Mouse (Mus musculus) erythroblast, adult 5-6 weeks (primary cell): ENCODE measurements around the gene Itk. TPM values are rescaled to one million over a fixed set of nuclear protein-coding genes. Genes with fewer than 3 reads are reported as not detected.

ENCODE experiments used
- ATAC-seq: replicated peaks from 2 replicates; pipeline ENCODE4 v1.8.0; 2016; ENCODE audit warnings: moderate number of reproducible peaks, mild to moderate bottlenecking, moderate TSS enrichment, inconsistent platforms; ENCODE audit not compliant: poor library complexity, low FRiP score, severe bottlenecking
- total RNA-seq, 2 experiments: library from RNA; stranded (forward) in 1 of 2; stranded (reverse) in 1 of 2; fragments of 150-400 nt in 1 of 2; fragments of 200-764, 138-1000 nt in 1 of 2; gene quantifications; 2 replicates each; pipeline versions ENCODE4 v1.2.3 to v1.2.4; 2015 to 2017; ENCODE audit warnings: low replicate concordance in 2 of 2

Gene Itk
- total RNA-seq, 2 experiments from 2014 or later: 1.5 TPM; not detected in 1

DNA sequence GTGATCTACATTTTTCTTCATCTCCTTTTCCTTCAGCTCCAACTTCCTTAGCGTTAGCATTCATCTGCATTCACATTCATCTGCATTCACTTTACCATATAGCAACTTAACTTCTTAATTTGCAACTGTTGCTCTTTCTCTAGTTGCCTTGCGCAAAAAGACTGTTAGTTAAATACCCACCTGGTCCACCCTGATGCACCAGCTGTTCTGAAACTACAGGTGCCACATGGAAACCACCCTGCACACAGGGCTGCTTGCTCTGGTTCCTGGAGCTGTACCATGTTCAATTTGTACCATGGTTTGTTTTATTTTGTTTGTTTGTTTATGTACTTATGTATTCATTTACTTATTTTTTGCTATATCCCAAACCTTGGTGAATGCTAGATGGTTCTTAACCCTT is 6.4 kb upstream of the Itk start:
- ATAC-seq: no peak

DNA sequence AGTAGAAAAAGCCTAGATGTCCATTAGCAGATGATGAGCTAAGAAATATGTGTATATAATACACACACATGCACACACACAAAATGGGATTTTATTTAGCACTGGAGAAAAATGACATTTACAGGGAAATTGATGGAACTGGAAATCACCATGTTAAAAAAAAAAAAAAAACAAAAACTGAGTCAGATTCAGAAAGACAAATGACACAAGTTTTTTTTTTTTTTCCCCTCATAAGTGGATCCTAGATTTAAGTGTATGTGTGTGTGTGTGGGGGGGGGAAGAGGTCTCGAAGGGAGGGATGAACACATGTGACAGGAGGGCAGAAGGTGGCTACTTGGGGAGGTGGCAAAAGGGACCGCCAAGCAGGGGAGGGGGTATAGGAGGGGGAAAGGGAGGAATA is 5.8 kb upstream of the Itk start:
- no peak for ATAC-seq

DNA sequence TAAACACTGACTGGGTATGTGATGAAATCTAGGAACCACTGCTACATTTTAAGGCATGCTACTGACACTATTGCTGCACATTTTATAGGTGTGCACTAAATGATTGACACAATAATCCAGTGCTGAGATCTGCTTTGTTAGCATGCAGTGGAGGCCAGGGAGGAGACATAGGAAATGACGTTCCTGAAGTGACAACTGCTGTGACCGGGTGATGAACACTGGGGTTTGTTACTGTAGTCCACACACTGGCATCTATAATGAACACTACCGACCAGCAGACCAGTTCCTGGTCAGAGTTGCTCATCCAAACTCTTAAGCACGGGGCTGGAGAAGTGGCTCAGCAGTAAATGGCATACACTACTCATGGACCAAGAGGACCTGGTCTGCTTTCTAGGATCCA is 4.1 kb upstream of the Itk start:
- ATAC-seq: no peak

DNA sequence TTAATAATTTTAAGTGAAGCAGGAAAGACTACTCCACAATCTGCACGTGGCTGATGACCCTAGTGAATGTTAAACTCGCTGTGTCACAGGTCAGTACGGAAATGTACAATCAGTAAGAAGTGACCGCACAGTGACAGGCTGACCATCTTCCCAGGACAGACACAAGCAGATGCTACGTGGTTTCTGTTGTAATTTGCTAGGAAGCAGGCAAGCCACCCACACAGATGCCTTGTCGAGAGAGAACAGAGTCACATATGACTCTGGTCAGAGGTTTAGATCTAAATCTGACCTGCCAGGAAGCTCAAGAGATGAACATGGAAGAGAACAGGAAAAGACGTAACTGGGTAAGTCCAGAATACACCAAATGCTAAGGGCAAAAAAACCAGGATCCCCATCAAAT is 3.6 kb upstream of the Itk start:
- ATAC-seq: no peak

DNA sequence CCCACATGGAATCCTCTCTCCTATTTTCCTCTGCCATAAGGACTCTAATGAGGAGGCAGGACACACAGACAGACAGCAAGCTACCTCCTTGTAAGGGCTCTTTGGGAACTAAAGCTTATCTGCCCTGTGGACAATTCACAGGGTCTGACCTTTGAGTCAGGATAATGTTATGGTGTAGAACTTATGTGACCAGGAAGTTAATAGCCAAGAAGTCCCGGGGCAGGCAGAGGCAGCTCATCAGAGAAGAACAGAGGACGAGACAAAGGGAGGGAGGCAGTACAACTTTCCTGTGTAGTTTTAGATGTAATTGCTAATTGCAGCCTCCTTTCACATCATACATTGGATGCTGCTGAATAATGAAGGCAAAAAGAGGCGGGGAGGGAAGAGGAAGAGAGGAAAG is 1.3 kb upstream of the Itk start:
- no peak for ATAC-seq

DNA sequence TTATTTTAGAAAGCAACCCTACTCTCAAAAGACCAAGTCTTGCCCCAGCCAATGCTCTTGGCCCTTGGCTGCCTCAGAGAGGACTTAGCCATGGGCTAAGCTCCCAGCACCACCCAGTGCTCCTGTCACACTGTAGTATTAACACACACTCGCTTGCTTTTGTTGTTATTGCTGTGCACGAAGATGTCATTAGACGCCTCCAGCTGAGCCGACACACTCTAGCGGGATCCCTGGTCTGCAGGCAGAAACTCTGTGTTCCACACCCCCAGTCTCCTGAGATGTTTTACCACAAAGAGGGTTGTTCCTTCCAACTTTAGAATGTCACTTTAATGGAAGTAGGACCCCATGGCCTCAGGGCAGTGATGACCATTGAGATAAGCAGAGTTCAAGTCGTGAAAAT is 877 bp downstream of the Itk start:
- no peak for ATAC-seq

DNA sequence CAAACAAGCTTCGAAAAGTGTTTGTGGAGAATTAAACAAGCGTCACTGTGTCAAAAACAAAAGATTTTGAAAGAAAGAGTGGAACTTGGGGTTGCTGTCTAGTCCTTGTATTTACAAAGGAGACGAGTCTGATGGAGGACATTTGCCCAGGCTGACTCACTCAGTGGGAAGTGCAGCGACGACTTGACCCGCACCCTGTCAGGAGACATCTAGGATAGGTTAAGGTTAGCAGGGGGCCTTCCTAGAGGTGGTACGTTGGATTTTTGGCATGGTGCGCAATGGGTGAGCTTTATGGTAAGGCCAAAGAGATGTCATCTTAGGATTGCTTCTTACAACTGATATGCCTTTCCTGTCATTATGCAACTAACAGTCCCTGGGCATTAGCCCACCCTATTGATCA is 2.3 kb downstream of the Itk start:
- ATAC-seq: no peak

DNA sequence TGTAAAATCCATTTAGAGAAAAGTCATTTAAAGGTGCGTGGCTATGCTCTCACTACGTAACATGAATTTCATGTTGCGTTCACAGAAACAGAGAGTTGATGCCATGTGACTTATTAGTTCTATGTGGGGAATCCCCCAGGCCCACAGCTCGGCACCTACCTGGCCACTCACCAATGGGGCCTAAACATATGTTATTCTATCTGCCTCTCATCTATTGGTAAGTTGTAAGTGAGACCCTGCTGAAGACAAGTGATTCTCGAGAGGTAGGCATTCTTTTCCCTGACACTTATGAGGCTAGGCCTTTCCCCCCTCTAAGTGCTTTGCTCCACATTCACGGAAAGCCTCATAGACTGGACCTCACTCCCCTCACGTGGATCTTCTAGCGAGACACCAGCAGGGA is 2.8 kb downstream of the Itk start:
- ATAC-seq: no peak

DNA sequence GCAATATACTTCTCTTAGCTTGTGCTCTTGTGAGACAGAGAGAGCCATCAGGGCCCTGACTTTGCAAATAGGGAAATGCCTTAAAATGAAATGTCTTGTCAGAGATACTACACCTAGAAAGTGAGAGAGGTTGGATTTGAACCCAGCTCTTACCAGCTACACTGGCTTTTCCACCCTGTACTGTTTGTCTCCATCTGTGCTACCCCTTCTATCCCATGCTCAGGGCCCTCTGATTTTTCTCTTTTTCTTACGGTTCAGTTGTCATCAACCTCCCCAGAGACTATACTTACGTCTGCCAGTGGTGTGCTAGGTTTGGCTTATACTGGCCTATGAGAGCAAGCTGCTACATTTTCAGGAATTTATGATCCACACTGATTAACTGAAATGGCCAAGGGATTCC is 4.4 kb downstream of the Itk start:
- ATAC-seq: no peak

DNA sequence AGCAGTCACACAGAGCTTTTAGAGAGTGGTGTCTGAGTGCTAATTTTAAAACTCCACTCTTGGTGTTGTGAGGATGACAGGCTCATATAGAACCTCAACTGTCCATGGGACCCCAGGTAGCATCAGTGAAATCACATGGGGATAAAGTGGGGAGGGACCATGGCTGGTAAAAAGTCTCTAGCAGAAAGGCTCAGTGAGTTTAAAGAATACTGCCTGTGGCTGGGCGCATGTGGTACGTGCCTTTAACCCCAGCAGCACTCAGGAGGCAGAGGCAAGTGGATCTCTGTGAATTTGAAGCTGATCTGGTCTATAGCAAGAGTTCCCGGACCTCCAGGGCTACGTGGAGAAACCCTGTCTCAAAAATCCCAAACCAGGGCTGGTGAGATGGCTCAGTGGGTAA is 6.8 kb downstream of the Itk start:
- no peak for ATAC-seq

DNA sequence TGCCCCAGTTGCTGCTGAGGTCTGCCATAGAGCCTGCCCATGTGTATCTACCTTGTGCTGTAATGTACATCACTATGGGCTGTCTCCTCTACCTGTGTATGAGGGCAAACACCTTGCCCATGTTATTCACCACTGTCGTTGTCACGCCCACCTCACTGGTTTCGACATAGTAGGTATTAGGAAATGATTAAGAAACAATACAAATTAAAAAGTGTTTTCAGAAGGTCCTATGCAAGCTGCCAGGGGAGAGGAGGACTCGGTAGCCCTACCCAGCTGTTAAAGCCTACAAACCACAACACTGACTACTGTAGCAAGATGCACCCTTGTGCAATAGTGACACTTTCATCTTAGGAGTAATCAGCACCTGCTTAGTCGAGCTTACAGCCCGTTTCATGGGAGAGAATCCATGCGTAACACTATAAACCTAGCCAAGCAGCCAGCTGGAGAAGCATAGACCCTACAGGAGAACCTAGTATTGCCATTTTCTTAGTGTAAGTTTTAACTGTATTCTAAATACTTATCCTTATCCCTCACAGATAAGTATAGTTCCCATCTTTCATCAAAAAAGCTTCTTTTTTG is 9.1 kb downstream of the Itk start:
- no peak for ATAC-seq

DNA sequence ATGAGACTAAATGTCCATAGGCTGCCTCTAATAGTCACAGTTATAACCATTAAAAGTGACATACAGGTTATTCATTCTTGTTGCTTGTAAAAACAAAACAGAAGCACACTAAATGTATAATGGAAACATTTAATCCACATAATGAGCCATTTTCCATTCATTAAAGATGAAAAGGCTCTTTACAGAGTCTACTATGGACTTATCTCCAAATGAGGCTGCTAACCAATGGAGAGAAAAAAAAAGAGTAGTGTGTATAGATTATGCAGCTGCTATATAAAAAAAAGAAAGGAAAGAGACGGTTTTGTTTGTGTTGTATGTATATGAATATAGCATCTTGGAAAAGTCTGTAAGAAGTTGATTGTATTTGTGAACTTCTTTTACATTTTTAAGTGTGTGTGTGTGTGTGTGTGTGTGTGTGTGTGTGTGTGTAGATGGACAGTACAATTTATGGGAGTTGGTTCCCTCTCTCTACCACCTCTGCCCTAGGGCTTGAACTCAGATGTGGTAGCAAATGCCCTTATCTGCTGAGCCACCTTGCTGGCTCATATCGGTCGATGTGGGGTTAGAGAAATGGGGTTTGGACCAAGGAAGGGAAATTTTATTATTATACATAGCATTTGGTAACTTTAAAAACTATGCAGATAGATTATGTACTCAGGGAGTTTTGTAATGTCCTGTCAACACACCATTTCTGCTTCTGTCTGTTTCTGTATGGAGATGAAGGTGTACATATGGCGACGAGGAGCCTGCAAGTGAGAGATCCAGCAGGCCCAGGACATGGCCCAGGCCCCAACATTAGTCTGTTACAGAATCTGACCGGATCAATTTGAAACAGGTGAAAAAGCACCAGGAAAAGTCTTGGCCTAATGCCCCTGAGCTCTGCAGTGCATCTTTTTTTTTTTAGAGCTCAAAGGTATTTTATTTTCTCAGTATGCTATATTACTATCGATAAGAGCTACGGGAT is 11.2 kb downstream of the Itk start:
- ATAC-seq: peak; percentile 97

DNA sequence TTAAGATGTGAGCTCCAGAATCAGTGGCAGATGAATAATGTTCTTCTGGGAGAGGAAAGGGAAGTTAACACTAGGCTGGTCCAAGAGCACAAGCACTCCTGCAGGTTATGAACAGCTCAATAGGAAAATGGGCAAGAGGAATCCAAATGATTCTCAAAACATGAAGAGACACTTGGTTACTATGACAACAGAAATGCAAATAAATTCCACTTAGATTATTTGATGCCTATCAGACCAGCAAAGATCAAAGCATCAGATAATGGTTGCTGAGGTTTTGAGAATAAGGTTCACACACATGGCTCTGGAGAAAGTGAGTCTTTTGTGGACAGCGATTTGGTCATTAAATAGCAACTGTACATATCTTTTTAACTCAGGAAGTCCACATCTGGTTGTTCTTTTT is 12.0 kb downstream of the Itk start:
- ATAC-seq: no peak

DNA sequence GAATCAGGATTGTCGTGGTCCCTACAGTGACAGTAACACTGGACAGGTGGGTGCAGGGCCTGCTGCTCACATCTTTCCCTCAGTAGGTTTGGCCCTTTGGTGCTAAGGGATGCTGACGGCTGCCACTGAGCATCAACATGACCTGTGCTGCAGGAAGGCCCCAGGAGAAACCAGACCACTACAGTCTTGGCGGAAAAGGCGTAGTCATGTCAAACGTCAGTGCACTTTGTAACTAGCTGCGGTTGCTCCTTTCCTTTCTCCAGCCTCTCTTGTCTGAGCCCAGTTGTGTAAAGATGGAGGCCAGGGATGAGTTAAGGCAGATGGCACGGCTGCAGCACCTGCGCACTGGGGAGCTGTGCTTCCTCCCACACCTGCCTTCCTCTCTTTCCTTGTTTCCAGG is 14.3 kb downstream of the Itk start:
- ATAC-seq: no peak

DNA sequence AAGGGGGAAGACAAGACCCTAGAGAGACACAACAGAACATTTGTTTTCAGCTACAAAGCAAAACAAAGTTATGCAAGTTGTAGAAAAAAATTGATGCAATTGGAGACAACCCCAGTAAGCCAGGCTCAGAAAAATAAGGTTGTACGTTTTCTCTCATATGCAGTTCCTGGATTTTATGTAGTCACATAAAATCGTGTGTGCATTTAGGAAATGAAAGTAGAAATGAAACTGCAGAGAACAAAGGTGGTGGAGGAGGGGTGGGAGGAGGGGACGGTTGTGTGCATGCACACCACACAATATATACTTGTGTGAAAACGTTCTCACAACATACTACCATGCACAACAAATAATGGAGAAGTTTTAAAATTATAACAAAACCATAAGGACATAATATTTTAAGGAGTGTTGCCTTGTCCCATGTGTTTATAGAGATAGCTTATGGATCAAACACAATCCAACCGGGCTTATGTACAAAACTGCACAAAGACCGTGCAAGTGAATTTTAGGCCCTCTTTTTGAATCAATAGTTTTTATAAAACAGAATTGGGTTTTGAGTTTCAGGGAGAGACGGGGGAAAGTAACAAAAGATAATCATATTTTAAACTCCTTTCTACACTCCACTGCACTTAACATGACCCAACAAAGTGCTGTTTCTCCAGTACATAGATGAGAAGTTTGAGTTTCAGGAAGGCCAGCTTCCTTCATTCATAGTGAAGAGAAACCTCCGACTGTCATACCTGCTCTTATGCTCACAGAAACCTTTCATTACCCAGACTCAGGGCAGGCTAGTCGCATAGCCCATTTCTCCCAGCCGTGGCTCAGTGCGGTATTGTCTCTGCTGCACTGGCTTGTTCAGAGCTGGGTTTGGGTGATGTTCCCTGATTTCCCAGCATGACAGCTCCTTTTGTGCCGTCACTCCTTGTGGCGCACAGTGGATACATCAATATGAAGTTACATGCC is 16.0 kb downstream of the Itk start:
- ATAC-seq: no peak

DNA sequence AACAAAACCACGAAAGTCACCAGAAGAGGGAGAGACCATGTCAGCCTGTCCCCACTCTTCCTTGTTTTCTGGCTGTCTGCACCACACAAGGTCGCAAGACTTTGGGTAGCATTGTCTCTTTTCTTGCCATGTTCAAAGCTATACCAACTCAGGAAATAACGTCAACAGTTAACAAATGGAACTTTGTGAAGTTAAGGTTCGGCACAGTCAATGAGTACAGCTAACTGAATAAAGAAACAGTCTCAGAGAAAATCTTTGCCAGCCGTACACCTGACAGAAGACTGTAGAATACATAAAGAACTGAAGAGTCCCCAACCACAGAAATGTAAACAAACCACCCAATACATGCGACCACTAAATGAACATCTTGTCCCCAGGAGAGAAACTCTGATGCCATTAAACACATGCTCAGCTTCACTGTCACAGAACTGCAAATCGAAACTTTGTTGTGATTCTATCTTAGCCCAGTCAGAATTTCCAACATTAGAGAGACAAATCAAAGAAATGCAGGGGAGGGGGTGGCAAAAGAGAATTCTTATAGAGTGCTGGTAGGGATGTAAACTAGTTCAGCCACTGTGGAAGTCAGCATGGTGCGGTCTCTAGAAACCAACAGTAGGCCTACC is 16.9 kb downstream of the Itk start:
- no peak for ATAC-seq

DNA sequence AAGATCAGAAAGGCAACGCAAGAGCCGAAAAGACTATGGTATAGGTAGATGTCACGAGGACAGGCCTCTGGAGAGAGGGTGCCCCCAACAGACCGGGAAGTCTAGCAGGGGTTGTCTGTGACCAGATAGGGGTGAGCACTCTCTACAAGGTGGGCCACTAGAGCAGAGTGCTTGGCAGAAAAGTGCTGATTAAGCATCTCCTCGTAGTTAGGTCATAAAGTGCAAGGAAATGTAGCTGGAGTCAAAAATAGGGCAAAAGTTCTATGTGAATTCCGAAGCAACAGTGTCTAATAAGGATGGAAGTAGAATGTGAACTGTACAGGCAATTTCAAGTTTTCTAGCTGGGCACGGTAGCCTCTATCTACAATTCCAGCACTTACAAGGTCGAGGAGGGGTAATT is 18.1 kb downstream of the Itk start:
- ATAC-seq: no peak

DNA sequence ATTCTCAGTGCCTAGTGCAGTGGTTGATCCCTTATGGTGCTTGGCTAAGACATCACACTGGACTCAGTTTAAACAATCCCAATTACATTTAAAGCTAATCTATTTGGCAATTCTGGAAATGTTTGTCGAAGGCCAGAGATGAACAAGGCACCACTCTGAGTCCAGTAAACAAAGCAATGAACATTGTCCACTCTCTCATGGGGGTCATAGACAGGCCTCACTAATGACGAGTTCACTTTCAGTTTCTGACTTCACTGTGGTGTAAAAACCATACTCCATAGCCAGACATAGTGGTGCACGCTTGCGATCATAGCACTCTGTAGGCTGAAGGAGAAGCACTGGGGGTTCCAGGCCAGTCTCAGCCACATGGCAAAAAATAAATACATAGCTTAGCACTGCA is 18.9 kb downstream of the Itk start:
- no peak for ATAC-seq

DNA sequence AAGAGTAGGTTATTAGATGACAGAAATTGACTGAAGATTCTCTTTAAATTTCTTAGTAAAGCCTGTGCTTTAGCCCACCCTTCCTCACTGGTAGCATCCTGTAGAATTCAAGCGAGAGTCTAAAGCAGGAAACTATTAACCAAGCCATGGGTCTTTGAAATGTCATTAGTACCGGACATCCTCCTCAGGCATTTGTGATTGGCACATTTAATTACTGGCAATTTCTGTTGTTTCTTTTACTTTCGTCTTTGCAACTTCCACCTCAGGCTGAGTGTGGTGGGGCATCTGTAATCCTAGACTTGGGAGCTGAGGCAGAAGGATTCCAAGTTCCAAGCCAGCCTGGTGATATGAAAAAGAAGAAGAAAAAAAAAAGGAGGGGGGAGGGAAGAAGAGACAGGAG is 23.0 kb downstream of the Itk start:
- ATAC-seq: no peak

DNA sequence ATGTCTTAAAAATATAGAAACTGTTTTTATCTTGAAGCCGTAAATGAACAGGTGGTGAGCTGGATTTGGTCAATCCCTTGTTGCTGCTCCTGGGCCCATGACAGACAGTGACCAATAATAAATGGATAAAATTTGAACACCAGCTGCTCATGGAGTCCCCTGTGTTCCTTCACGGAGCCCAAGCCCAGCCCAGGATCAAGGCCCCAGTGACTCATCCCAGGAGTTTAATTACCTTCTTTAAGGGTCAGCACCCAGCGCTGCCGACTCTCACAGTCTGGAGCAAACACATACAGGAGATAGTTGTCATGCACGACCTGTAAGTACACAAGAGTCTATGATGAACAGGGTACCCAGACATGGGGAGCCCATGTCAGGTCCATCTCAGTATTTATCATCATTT is 23.6 kb downstream of the Itk start:
- ATAC-seq: no peak
